Mouse (Mus musculus): ENCODE measurements at regions not wholly inside any gene's neighbourhood (a gene's known extent, or its start where the extent isn't known, plus 50 kb on each side); places are given as distances from the start of the nearest gene placed in this dataset.
A peak's percentile ranks its signal among the peaks of the same experiment; 100 is the strongest.

- Histone ChIP-seq H3K4me3 (no peak overlapping the region), H3K27ac (no peak overlapping the region)
- DNase-seq: no peak
- intact Hi-C loops (cut with DNase I): no loop called here
- TF ChIP-seq CTCF (IDR thresholded peaks at IDR 0.05): no peak
Observed at GRCm38 (mm10) chr1:3012530-3012929, 1795.2 kb upstream of the Gm37988 start.

GRCm38 (mm10) chr1:3062759-3063158, 1744.9 kb upstream of the Gm37988 start:
- Histone ChIP-seq H3K27ac (no peak overlapping the region), H3K4me3 (no peak overlapping the region)
- intact Hi-C loops (cut with DNase I): no loop called here
- no peak for TF ChIP-seq CTCF (IDR thresholded peaks at IDR 0.05)
- DNase-seq: no peak

- intact Hi-C loops (cut with DNase I): no loop called here
- H3K4me3 ChIP-seq: no peak overlapping the region
- DNase-seq: no peak
- no peak overlapping the region for H3K27ac ChIP-seq
- no peak for TF ChIP-seq CTCF (IDR thresholded peaks at IDR 0.05)
Observed at GRCm38 (mm10) chr1:3094375-3094774, 1713.3 kb upstream of the Gm37988 start.

- intact Hi-C loops (cut with DNase I): no loop called here
- DNase-seq: no peak
- no peak overlapping the region for H3K4me3 ChIP-seq
- H3K27ac ChIP-seq: no peak overlapping the region
- TF ChIP-seq CTCF (IDR thresholded peaks at IDR 0.05): no peak
Observed at GRCm38 (mm10) chr1:3094910-3095309, 1712.8 kb upstream of the Gm37988 start.

- intact Hi-C loops (cut with DNase I): no loop called here
- no peak overlapping the region for H3K27ac ChIP-seq
- no peak for TF ChIP-seq CTCF (IDR thresholded peaks at IDR 0.05)
- no peak overlapping the region for H3K4me3 ChIP-seq
- DNase-seq: no peak
Observed at GRCm38 (mm10) chr1:3113564-3113963, 1694.1 kb upstream of the Gm37988 start.

- no peak overlapping the region for H3K27ac ChIP-seq
- no peak overlapping the region for H3K4me3 ChIP-seq
- no peak for TF ChIP-seq CTCF (IDR thresholded peaks at IDR 0.05)
- intact Hi-C loops (cut with DNase I): no loop called here
- no peak for DNase-seq
Observed at GRCm38 (mm10) chr1:3119498-3120391, 1687.9 kb upstream of the Gm37988 start.

- intact Hi-C loops (cut with DNase I): no loop called here
- H3K27ac ChIP-seq: peak overlapping the region; percentile 10; the same call in 1 of the 2 replicates
- DNase-seq: no peak
- TF ChIP-seq CTCF (IDR thresholded peaks at IDR 0.05): no peak
- H3K4me3 ChIP-seq: no peak overlapping the region
Observed at GRCm38 (mm10) chr1:3120392-3120690, 1687.4 kb upstream of the Gm37988 start.

- TF ChIP-seq CTCF (IDR thresholded peaks at IDR 0.05): no peak
- H3K4me3 ChIP-seq: no peak overlapping the region
- no peak overlapping the region for H3K27ac ChIP-seq
- intact Hi-C loops (cut with DNase I): no loop called here
- peak; percentile 37 for DNase-seq
Observed at GRCm38 (mm10) chr1:3121288-3121687, 1686.4 kb upstream of the Gm37988 start.

- Histone ChIP-seq H3K27ac (no peak overlapping the region), H3K4me3 (no peak overlapping the region)
- intact Hi-C loops (cut with DNase I): no loop called here
- no peak for TF ChIP-seq CTCF (IDR thresholded peaks at IDR 0.05)
- DNase-seq: no peak
Observed at GRCm38 (mm10) chr1:3121745-3122144, 1685.9 kb upstream of the Gm37988 start.

Measured in gastrocnemius, adult 2 months (tissue).